Mouse (Mus musculus): ENCODE measurements around the gene Zfp273.
"Not testable (repeated sequence)": the region's sequence is repeated elsewhere in the genome, so short reads cannot be mapped to it uniquely, and the experiment has no call there.

Gene Zfp273

GRCm38 (mm10) chr13:67813710-67814660 is at the start of gene Zfp273:
Gene Zfp273 (plus strand): TSS chr13:67813740.
- DNase-seq: peak; percentile 85

GRCm38 (mm10) chr13:67779265-67780221 is 34.0 kb upstream of the Zfp273 start, which contains the start of gene Zfp493:
Gene Zfp493 (plus strand): TSS chr13:67779693.
- DNase-seq: peak; percentile 80

- DNase-seq: no peak
Measured at GRCm38 (mm10) chr13:67791921-67792455, 21.6 kb upstream of the Zfp273 start.

DNA sequence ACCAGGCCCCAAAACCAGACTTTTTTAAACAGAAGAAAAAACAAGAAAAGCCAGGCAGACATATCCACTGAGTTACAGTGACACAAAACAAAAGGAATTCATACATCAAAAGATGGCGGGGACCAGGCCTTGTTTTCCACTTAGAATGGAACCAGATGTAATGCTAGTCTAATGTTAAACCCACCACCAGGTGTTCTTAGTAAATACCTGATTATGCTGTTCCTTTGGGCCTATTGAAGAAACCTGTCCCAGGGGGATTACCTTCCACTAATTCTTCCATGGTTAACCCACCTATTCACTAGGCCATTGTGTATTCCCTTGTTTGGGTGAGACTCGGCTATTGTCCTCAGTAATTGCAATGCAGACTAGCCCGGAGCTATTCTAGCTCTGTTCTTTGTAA is 14.9 kb upstream of the Zfp273 start:
- DNase-seq: no peak

DNA sequence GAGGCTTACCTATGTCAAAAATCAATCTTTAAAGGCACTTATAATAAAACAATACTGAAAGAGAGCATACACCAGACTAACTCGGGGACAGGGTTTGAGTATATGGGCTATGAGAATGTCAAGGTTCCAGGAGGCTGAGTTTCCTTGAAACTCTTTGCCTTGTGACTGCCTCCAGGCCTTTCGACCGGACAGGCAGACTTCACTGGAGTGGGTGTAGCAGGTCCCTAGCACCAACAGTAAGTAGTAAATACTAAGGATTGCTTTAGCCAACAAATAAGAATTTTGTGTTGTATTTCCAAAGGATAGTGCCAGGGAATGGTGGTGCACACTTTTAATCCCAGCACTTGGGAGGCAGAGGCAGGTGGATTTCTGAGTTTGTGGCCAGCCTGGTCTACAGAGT is 14.4 kb upstream of the Zfp273 start:
- not testable (repeated sequence) for DNase-seq

DNA sequence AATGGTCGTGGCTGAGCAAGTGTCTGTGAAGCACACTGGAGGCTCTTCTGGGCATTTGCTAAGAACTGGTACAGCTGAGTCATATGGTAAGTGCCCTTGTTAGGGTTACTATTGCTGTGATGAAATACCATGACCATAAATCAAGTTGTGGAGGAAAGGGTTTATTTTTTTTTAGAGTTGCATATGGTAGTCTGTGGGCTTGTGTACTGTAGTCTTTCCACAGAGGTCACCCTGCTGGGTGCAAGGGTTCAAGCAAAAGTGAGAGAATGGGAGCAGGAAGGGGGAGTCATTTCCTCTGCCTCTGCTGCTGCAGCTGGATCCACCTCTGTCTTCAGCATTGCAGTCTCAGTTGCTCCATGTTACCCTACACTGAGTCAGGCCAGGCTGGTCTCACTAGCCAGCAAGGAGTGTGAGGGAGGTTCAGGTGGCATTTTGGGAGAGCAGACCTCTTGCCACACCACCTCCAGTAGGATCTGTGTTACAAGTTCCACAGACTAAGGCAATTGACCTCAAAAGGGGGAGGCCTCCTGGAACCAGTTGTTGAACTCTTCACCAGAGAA is 1.8 kb upstream of the Zfp273 start:
- DNase-seq: no peak

DNA sequence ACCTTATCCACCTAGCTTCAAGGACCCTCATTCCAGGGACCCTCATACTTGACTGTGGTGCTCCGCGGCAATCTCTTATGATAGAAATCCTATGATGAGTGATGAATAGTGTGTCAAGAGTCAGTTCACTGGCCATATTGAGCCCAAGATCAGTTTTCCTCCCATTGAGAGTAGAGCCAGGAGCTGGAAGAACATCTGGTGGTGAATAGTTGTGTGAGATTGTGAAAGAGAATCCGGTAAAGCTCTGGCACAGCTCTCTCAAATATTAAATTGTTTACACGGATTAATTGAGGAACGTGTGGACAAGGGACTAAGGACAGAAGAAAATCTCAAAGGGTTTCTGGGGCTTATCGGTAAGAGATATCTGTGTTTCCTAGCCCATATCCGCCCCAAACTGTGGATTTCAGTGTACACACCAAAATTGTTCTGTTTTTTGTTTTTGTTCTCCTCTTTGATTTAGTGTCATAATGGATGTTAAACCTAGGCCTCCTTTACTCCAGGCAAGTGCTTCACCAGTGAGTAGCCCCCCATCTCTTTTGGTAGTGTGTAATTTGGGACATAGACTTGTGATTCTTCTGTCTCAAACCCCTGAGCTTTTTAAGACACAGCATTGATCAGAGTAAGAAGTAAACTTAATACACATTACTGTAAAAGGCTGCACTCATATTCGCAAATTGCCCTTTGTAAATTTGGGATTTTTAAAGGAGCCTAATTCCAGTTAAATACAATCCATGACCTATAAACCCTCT is 405 bp upstream of the Zfp273 start:
- DNase-seq: no peak

DNA sequence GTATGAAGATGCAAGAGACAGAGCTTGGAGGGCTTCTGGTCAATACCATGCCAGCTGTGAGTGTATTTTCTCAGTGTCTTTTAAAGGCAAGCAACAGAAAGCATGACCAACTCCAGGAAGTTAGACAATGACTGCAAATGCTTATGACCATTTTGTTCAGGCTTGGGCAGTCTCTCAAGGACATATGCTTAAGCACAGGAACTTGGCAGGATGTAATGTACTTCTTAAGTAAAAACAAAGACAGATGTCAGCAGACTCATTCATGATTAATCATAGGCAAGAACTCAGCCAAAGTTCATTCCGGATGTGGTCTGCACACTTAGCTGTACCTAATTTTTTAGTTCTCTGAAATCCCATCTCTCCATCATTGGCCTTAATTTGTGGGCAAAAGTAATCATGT is 5.1 kb downstream of the Zfp273 start:
- no peak for DNase-seq

- peak; percentile 74 for DNase-seq
Measured at GRCm38 (mm10) chr13:67830911-67831336, 17.4 kb downstream of the Zfp273 start, which contains the start of gene Gm10037. Gene Gm10037 (plus strand): TSS chr13:67831106.

DNA sequence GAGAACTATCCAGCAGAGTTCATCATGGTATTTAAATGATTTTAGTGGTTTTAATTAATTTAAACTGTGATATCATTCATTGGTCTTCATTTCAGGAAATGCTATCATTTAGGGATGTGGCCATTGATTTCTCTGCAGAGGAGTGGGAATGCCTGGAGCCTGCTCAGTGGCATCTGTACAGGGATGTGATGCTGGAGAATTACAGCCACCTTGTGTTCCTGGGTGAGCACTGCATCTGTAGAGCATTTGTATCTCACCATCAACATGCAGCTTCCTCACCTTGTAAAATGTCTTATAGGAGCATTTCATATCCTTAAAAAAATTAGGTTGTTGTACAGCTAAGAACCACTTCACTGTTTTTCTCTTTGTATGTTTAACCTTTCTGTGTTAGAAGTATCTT is 19.6 kb downstream of the Zfp273 start:
- DNase-seq: not testable (repeated sequence)

GRCm38 (mm10) chr13:67843775-67844118 is 30.2 kb downstream of the Zfp273 start:
- DNase-seq: no peak

DNA sequence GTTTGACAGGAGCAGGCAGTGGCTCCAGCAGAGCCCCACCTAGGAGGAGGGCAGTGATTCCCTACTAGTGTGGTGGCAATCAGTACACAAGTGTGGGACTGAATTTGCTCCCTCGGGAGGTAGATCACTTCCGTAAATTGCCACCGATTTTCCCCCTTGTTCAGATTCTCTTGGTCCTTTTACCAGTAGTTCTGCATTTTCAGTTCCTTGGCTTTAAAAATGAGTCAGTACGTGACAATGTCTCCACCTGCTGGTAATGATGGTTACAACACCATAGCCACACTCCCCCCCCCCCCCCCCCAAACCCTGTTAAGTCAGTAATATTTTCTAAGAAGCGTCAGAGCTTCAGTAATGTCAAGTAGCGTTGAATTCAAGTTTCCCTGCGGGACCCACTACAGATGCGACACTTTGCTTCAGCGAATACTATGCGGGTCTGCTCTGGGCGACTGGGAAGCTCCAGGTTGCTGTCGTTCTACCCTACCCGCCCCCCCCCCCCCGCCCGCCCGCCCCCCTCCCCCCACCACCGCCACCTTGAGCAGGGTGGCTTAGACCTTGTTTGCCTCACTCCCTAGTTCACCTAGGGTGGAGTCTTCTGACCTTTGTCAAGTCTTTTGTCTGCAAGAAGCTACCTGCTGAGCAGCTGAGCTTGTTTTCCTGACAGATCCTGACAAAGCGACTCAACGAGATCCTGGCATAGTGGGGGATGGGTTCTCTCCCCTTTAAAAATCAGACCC is 30.7 kb downstream of the Zfp273 start:
- peak; percentile 59 for DNase-seq

DNA sequence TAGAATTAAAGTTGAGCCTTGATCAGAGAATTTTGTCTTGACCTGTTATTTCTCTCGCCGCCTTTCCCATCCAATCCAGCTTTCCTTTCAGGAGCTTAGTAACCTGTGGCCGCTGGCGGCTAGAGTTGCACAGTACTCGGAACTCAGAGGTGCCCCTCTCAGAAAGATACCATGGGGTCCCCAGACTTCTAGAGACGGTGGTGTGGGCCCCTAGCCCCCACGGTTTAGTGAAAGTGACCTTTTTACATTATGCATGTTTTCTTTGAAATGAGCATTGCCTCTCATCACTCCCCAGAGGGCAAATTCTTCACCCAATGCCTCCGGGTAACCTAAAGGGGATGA is 31.3 kb downstream of the Zfp273 start:
- DNase-seq: no peak

DNA sequence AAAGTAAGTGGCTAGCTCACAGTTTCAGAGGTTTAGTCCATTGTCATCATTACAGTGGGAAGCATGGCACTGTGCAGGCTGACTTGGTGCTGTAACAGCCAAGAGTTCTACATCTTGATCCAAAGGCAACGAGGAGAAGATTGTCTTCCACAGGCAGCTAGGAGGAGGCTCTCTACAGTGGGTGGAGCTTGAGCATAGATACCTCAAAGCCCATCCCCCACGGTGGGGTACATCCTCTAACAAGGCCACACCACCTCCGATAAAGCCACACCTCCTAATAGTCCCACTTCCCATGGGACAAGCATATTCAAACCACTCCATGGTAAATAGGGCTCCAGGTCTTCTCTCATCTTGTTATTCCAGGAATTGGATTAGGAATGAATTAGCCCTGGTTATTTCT is 36.8 kb downstream of the Zfp273 start:
- no peak for DNase-seq

DNA sequence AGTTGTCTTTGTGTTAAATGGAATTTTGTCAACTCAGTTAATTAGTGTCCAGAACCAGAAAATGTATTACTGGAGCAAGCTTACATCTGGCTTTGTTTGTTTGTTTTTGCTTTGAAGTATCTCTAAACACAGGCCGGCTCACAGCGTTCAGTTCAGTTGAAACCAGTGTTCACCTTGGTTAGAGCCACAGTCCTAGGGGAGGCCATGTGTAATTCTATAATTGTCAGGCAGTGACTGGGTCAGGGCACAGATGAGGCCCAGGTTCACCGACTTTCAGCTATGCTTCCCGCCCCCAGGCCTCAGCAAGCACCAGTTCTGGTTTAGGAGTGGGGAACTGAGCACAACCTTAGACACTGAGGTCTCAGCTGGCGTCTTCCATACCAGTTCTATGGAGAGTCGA is 39.6 kb downstream of the Zfp273 start:
- DNase-seq: no peak

GRCm38 (mm10) chr13:67853983-67854382 is 40.4 kb downstream of the Zfp273 start:
- no peak for DNase-seq

GRCm38 (mm10) chr13:67857317-67857716 is 43.8 kb downstream of the Zfp273 start:
- DNase-seq: no peak

DNA sequence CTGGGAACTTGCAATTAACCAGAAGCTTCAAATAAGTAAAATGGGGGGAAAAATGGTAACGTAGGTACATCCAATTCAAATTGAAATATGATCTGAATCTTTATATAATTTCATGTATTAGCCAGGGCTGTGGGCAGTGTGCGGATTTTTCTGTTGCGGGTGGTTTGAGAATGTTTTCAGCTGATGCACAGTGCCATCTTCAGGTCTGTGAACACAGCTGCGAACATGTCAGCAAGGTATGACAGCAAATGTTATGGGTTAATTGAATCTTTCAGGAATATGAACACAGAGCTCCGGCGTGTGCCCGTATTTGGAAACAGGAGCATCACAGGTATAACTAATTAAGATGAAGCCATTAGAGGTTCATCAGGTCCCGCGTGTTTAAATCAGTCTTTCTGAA is 49.0 kb downstream of the Zfp273 start:
- DNase-seq: no peak

DNA sequence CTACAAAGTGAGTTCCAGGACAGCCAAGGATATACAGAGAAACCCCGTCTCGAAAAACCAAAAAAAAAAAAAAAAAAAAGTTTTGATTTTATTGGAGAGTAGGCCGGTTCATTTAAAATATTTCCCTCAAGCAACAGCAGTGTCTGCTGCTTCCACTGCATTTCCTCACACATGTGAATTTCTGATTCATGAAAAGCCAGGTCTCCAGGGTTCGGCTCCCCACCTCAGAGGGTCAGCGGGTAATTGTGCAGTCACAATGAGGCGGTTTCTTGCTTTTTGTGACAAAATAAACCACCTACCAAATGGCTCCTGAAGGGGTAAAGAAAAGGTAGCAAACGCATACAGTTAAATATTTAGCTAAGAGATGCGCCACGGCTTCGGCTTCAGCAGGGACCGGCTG is 49.5 kb downstream of the Zfp273 start, which contains the start of gene BC048507:
Gene BC048507 (plus strand): TSS at position 301 of the 400 bp plus-strand sequence.
- no peak for DNase-seq

DNA sequence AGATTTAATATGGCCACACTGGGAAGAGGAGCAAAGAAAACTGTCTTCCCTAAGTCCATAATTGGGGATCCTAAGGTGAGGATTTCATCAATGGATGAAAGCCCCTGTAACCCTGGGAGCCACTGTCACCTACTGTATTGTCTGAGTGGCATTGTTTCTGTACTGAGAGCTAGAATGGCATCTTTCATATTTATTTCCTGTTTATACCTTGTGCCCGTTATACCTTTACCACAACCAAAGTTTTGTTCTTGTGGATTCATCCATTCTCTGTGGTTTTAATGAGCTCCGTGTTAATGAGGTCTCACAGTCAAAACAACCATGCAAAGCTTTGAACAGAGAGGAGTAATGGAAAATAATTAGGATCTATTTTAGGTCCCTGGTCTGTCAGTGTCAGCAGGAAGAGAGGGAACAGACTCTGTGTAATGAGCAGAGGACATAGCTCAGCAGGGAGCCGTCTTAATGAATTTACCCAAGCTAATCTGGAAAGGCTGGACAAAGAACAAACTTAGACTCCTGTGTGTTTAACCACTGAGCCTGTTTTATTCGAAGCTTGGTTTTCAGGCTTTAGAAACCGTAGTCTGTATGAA is 51.3 kb downstream of the Zfp273 start:
- DNase-seq: no peak

GRCm38 (mm10) chr13:67867899-67868298 is 54.4 kb downstream of the Zfp273 start:
- peak; percentile 12 for DNase-seq

Data from right cerebral cortex, adult 18-20 months (tissue).